Mouse (Mus musculus) heart, adult 2 months (tissue): ENCODE measurements around the gene Gimap5.

ENCODE experiments used
- CTCF ChIP-seq: fragments of 200-600 bp; IDR thresholded peaks from 2 replicates; pipeline ENCODE4 v1.8.1; 2022; ENCODE audit warnings: antibody characterized with exemption, mild to moderate bottlenecking, moderate library complexity
- EP300 ChIP-seq: fragments of 200-500 bp; IDR thresholded peaks from 2 replicates; pipeline ENCODE4 v1.6.1; 2011; ENCODE audit warnings: low read depth, low read length, control low read depth; ENCODE audit not compliant: insufficient read depth
- POLR2A ChIP-seq: fragments of 200-500 bp; IDR thresholded peaks from 2 replicates; pipeline ENCODE4 v1.6.1; 2011; ENCODE audit warnings: mild to moderate bottlenecking, low read depth, low read length, control low read depth; ENCODE audit not compliant: insufficient read depth

- TF ChIP-seq POLR2A (no peak), CTCF (no peak), EP300 (no peak)
These were observed 47.7 kb upstream of the Gimap5 start for GRCm38 (mm10) chr6:48698066-48698856.
